Mouse (Mus musculus): ENCODE measurements around the gene Taok2.

DNA sequence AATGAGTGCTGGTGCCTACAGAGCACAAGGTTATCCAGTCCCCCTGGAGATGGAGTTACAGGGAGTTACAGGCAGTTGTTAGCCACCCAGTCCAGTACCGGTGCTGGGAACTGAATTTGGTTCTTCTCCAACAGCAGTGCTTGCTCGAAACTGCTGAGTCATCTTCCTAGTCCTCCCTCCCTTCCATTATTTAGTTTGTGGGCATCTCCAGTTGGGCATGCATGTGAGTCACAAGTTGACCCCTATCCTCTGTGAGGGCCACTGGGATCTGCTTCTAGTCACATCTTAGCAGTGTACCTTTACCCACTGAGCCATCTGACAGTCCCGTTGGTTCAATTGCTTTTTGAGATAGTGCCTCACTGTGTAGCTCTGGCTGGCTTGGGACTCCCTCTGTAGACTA, 21.1 kb upstream of the Taok2 start:
- TF ChIP-seq CTCF (IDR thresholded peaks at IDR 0.05; ENCODE audit: insufficient read depth, low read length) (no peak), POLR2A (IDR thresholded peaks at IDR 0.05; ENCODE audit: borderline replicate concordance, extremely low read depth, low read depth, low read length) (no peak)

Measured in lung, adult 2 months (tissue).